Mouse (Mus musculus) embryonic facial prominence, embryonic 12.5 days (tissue): ENCODE data around the gene Grik5. TPM values are rescaled to one million over a fixed set of nuclear protein-coding genes. Genes with fewer than 3 reads are reported as not detected.

Source experiments
- ATAC-seq: fragments of 200-750 bp; cut with Nextera tagmentation; 2 replicates; pipeline ENCODE4 v1.8.0; 2017; ENCODE audit not compliant: insufficient number of reproducible peaks, insufficient read depth, low FRiP score, low TSS enrichment
- H3K27ac ChIP-seq: fragments of 300-500 bp; sonication (generic); 2 replicates; pipeline ENCODE4 v1.5.1; 2016; ENCODE audit warnings: mild to moderate bottlenecking
- H3K27me3 ChIP-seq: fragments of 300-500 bp; sonication (generic); 2 replicates; pipeline ENCODE4 v1.6.1; 2016; ENCODE audit warnings: mild to moderate bottlenecking, moderate library complexity
- H3K36me3 ChIP-seq: fragments of 300-500 bp; sonication (generic); 2 replicates; pipeline ENCODE4 v1.6.1; 2016; ENCODE audit warnings: mild to moderate bottlenecking
- H3K4me1 ChIP-seq: fragments of 300-500 bp; sonication (generic); 2 replicates; pipeline ENCODE4 v1.6.1; 2016
- H3K4me2 ChIP-seq: fragments of 300-500 bp; sonication (generic); replicated peaks from 2 replicates; pipeline ENCODE4 v1.6.1; 2016; ENCODE audit warnings: mild to moderate bottlenecking, moderate library complexity
- H3K4me3 ChIP-seq: fragments of 300-500 bp; sonication (generic); 2 replicates; pipeline ENCODE4 v1.5.1; 2016; ENCODE audit warnings: mild to moderate bottlenecking
- H3K9ac ChIP-seq: fragments of 300-500 bp; sonication (generic); 2 replicates; pipeline ENCODE4 v1.6.1; 2016; ENCODE audit warnings: mild to moderate bottlenecking, moderate library complexity
- H3K9me3 ChIP-seq: fragments of 300-500 bp; sonication (generic); 2 replicates; pipeline ENCODE4 v1.6.1; 2016; ENCODE audit warnings: mild to moderate bottlenecking, moderate library complexity
- WGBS: fragments of 180-500 bp; shearing (Covaris S2); methylation state at CpG from one replicate; pipeline ENCODE4 v1.1.7; 2016; 5-methylcytosine and 5-hydroxymethylcytosine counted together
- polyA plus RNA-seq: library from polyadenylated mRNA; unstranded; fragments of >200 nt; fragmentation: Nextera tagmentation; extraction: Ambion mirVana; gene quantifications from 2 replicates; pipeline ENCODE4 v1.2.1, GENCODE M21; 2016

Grik5 gene
- polyA plus RNA-seq: 12.4 and 13.1 TPM in 2 replicates

- peaks cover 40% of the 10 kb centered on the region for H3K4me1 ChIP-seq
- ATAC-seq: no peak
Measured at GRCm38 (mm10) chr7:25071979-25072715, at the start of gene Grik5, which contains the start of gene Zfp574. Gene Grik5 (minus strand): TSS chr7:25072346. Gene Zfp574 (plus strand): TSS chr7:25072567.

DNA sequence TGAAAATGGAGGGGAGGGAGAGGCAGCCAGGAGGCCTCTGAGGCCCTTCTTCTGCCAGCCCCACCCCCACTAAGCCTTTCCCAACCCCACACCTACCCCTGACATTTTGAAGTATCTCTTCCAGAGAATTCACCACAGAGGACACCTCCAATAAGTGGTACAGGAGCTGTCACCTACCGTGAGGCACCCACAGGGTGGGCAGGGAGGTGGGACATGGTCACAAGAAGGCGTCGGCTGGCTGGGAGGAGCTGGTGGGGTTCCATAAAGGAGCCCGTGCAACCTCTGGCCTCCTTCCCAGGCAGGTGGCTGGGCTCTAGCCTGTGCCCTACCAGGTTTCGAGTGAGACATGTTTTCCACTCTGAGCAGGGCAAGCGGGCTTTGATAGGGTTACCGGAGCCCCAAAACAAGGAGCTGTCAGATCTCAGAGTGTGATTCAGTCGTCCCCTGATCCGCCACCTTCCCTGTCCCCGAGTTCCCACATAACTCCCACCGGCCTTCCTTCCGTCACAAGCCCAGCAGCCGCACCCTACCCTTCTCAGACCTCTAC lies 49.2 kb upstream of the Grik5 start:
- H3K36me3 ChIP-seq: no peaks in the 10 kb centered on the region
- WGBS: 68% methylated on average over 13 of the region's 13 CpGs

More at GRCm38 (mm10) chr7:25071979-25072715, at the start of gene Grik5, which contains the start of gene Zfp574:
- Histone ChIP-seq H3K9ac (peak within 1 kb of the TSS; percentile 84), H3K4me2 (peak within 1 kb of the TSS; percentile 94), H3K36me3 (peaks cover 16% of the 10 kb centered on the region), H3K9me3 (no peaks in the 10 kb centered on the region), H3K27ac (peak within 1 kb of the TSS; percentile 88), H3K4me3 (peak within 1 kb of the TSS; percentile 73), H3K27me3 (no peaks in the 10 kb centered on the region)
- 1% methylated on average over 21 of the region's 28 CpGs for WGBS

GRCm38 (mm10) chr7:25120061-25120834 lies 48.1 kb upstream of the Grik5 start:
- H3K4me1 ChIP-seq: no peaks in the 10 kb centered on the region
- no peak overlapping the region for H3K27ac ChIP-seq
- no peaks in the 10 kb centered on the region for H3K36me3 ChIP-seq
- H3K4me3 ChIP-seq: no peak overlapping the region
- no peak overlapping the region for H3K4me2 ChIP-seq
- H3K27me3 ChIP-seq: peaks cover 3% of the 10 kb centered on the region; the same call in 1 of the 2 replicates
- no peak for ATAC-seq
- H3K9me3 ChIP-seq: no peaks in the 10 kb centered on the region
- H3K9ac ChIP-seq: no peak overlapping the region
- 84% methylated on average over 25 of the region's 25 CpGs for WGBS

More for the DNA sequence above, 49.2 kb upstream of the Grik5 start:
- H3K4me1 ChIP-seq: no peaks in the 10 kb centered on the region
- no peak overlapping the region for H3K4me3 ChIP-seq
- no peaks in the 10 kb centered on the region for H3K9me3 ChIP-seq
- no peak overlapping the region for H3K9ac ChIP-seq
- H3K27me3 ChIP-seq: peaks cover under 1% of the 10 kb centered on the region; the same call in 1 of the 2 replicates
- no peak overlapping the region for H3K27ac ChIP-seq
- ATAC-seq: no peak
- H3K4me2 ChIP-seq: no peak overlapping the region

GRCm38 (mm10) chr7:25112956-25113603 lies 40.9 kb upstream of the Grik5 start:
- no peak overlapping the region for H3K4me2 ChIP-seq
- H3K36me3 ChIP-seq: no peaks in the 10 kb centered on the region
- H3K9me3 ChIP-seq: no peaks in the 10 kb centered on the region
- H3K4me1 ChIP-seq: no peaks in the 10 kb centered on the region
- no peak for ATAC-seq
- H3K27ac ChIP-seq: no peak overlapping the region
- 85% methylated on average over 16 of the region's 16 CpGs for WGBS
- no peak overlapping the region for H3K4me3 ChIP-seq
- H3K9ac ChIP-seq: no peak overlapping the region
- peaks cover 3% of the 10 kb centered on the region; the same call in 1 of the 2 replicates for H3K27me3 ChIP-seq

DNA sequence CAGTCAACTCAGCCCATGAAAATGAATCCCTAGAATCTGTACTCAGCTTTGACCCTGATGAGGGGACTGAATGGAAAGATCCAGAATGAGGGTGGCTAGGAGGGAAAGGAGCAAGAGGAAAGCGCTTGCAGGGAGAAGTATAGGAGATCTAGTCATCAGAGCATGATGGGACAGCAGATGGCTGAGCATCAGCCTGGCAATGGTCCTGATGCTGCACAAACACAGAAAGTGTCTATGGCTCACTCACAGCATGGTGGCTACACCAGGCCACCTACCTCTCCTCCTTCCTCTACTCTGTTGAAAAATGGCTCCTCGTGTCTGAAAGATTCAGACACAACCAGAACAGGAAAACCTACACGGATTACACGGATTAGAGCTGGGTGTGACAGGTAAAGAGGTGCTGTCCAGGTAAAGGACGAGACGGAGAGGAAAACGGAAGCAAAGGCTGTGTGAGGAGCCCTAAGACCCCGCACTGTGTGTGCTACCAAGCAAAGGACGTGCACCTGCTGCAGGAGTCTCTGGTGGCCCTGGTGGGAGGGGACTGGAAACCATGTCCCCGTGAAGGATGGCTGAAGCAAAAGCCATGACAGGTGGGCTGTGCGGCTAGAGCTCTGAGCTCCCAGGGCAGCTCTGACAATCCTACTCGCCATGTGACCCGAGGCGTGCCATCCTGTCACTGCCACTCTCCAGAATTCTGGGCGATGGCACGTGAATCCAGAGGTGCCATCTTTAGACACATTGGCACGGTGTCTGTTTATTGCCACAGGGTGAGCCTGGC lies 40.2 kb upstream of the Grik5 start:
- Histone ChIP-seq H3K9me3 (no peaks in the 10 kb centered on the region), H3K4me2 (no peak overlapping the region), H3K9ac (no peak overlapping the region), H3K27me3 (peaks cover 3% of the 10 kb centered on the region; the same call in 1 of the 2 replicates), H3K4me3 (no peak overlapping the region), H3K4me1 (peaks cover under 1% of the 10 kb centered on the region; the same call in 1 of the 2 replicates), H3K36me3 (no peaks in the 10 kb centered on the region), H3K27ac (no peak overlapping the region)
- WGBS: 84% methylated on average over 17 of the region's 17 CpGs
- no peak for ATAC-seq

DNA sequence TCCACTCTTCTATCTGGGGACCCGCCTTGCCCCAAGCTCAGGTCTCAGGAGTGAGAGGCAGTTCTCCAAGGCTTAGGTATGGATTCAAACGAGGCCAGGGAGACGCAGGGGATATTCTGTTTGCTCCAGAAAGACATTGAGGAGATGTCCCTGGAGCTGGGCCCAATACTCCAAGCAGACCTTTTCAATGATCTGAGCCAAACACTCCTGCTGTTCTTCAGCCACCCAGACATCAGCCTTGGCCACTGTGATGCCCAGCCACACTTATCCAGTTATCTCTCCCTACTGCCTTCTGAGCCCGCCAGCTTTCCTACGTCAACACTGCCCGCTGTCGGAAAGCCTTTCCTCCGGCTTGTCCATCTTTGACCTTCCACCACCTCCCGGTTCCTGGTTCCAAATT lies 38.2 kb upstream of the Grik5 start:
- Histone ChIP-seq H3K4me3 (no peak overlapping the region), H3K9ac (no peak overlapping the region), H3K36me3 (no peaks in the 10 kb centered on the region), H3K4me2 (no peak overlapping the region), H3K27me3 (no peaks in the 10 kb centered on the region), H3K27ac (no peak overlapping the region), H3K4me1 (peaks cover 6% of the 10 kb centered on the region; the same call in 1 of the 2 replicates), H3K9me3 (no peaks in the 10 kb centered on the region)
- ATAC-seq: no peak
- 89% methylated on average over 9 of the region's 9 CpGs for WGBS

DNA sequence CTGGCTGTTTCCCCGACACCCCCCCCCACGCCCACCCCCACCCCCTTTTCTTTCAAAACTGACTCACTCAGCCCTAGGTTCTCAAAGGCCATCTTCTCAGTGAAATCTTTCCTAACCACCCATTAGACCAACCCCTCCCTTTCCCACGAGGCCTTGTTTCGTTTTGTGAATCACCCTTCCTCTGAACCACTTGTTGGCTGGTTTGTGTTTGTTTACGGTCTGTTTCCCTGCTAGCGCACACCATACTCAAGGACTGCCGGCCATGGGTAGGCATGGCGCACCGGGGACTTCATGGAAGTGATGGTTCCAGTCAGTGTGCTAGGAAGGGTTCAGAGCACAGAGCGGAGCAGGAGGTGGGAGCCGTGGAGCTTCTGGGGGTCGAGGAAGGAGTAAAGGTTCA lies 37.2 kb upstream of the Grik5 start:
- WGBS: 78% methylated on average over 12 of the region's 12 CpGs
- no peak overlapping the region for H3K4me3 ChIP-seq
- no peak for ATAC-seq

GRCm38 (mm10) chr7:25106790-25107502 lies 34.8 kb upstream of the Grik5 start:
- Histone ChIP-seq H3K4me1 (peaks cover 6% of the 10 kb centered on the region; the same call in 1 of the 2 replicates), H3K4me2 (no peak overlapping the region), H3K27me3 (no peaks in the 10 kb centered on the region), H3K9me3 (no peaks in the 10 kb centered on the region), H3K36me3 (no peaks in the 10 kb centered on the region), H3K27ac (no peak overlapping the region), H3K9ac (no peak overlapping the region), H3K4me3 (no peak overlapping the region)
- 0 out of 2 replicates have a peak, but pooled peaks have one; percentile 18 for ATAC-seq
- 56% methylated on average over 16 of the region's 17 CpGs for WGBS

More for the DNA sequence above, 37.2 kb upstream of the Grik5 start:
- Histone ChIP-seq H3K4me1 (peaks cover 6% of the 10 kb centered on the region; the same call in 1 of the 2 replicates), H3K9me3 (no peaks in the 10 kb centered on the region), H3K9ac (no peak overlapping the region), H3K36me3 (no peaks in the 10 kb centered on the region), H3K27me3 (no peaks in the 10 kb centered on the region), H3K4me2 (no peak overlapping the region), H3K27ac (no peak overlapping the region)

DNA sequence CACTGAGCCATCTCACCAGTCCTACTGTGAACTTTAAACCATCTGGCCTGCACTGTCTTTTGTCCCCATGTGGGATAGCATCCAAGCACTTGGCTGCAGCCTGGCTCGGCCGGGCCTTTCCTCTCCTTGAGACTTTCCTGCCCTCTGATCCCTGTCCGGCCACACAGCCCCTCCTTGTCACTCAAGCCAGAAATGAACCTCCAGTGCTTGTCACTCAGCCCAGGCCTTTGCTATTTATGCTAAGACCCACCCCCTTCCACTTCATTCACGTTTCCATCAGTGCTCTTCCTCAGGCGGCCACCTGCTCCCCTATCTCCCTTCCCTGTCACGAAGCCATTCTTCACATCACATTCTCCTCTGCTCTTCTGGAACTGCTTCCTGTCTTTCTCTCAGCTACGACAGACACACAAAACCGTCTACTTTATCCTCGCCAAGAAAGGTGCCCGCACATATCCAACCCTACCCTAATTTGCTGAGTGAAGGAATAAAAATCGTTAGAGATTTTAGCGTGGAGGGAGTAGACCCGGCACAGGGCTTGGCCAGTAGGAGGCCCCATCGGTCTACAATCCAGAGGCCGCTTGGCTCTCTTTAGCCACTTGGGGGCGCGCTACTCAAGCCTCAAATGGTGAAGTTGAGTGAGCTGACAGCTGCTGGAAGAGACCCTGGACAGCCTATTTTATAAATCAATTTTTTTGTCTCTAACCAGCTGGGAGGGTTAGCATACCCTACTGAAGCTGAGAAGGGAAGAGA lies 33.4 kb upstream of the Grik5 start:
- H3K27me3 ChIP-seq: no peaks in the 10 kb centered on the region
- no peak overlapping the region for H3K4me2 ChIP-seq
- H3K9ac ChIP-seq: no peak overlapping the region
- 19% methylated on average over 17 of the region's 17 CpGs for WGBS
- no peak overlapping the region for H3K4me3 ChIP-seq
- H3K36me3 ChIP-seq: no peaks in the 10 kb centered on the region
- peaks cover 6% of the 10 kb centered on the region; the same call in 1 of the 2 replicates for H3K4me1 ChIP-seq
- ATAC-seq: no peak
- no peak overlapping the region for H3K27ac ChIP-seq
- no peaks in the 10 kb centered on the region for H3K9me3 ChIP-seq

DNA sequence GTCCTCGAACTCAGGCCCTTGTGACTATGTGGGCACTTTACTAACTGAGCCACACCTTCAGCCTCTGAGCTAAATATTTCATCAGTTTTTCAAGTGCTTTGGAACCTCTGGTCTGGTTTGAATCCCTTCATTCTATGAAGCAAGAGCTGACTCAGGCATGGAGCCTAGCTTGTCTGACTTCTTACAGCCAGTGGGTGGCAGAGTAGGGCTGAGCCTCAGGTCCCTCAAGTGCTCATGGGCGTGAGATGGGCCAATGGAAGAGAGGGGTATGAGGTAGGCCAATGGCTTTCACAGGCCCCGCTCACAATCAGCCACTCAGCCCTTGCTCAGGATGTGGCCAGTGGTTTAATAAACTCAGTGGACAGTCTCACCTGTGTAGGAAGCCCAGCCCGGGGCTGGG lies 27.4 kb upstream of the Grik5 start:
- Histone ChIP-seq H3K36me3 (no peaks in the 10 kb centered on the region), H3K4me3 (no peak overlapping the region), H3K9ac (no peak overlapping the region), H3K4me2 (no peak overlapping the region), H3K27me3 (no peaks in the 10 kb centered on the region; the same call in 1 of the 2 replicates), H3K9me3 (no peaks in the 10 kb centered on the region), H3K4me1 (no peaks in the 10 kb centered on the region), H3K27ac (no peak overlapping the region)
- ATAC-seq: no peak
- WGBS: 38% methylated on average over 4 of the region's 4 CpGs
